Mouse (Mus musculus) ES-E14 (cell line): ENCODE measurements at regions not wholly inside any gene's neighbourhood (a gene's known extent, or its start where the extent isn't known, plus 50 kb on each side); places are given as distances from the start of the nearest gene placed in this dataset.

ENCODE experiments used
- ZC3H11A ChIP-seq: IDR thresholded peaks from 2 replicates; pipeline ENCODE4 v1.6.1; 2012; ENCODE audit warnings: low read depth, mild to moderate bottlenecking, inconsistent platforms, low read length, borderline replicate concordance
- ZNF384 ChIP-seq: IDR thresholded peaks from 2 replicates; pipeline ENCODE4 v1.6.1; 2012; ENCODE audit warnings: low read depth, low read length, inconsistent platforms

DNA sequence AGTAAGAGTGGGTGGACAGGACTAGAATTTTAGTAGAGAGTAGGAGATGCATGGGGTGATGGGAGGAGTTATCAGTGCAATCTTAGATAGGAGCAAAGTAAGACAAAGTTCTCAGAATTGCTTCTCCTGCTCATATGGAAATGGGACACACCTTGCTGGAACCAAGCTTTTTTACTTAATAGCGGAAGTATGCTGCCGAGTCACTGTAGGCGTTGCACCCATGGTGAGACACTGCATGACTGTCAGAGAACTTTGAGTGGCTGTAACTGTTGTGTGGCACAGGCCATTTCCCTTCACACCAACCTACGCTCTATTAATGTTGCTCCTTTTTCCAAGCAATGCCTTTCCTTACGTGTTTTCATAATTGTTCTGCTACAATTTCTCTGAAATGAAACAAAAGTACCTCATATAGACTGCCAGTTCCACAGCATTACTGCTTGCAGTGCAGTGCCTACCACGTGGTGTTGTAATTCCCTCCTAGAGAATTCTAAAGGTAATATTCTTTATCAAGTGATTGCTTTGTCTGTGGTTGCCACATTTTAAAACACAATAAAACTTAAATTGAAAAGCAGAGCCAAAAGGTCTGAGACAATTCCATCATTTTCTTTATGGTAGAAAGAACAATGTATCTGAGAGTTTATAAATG lies 117.3 kb upstream of the Gnai1 start:
- TF ChIP-seq ZNF384 (no peak), ZC3H11A (no peak)
